Mouse (Mus musculus) lung, adult 10 weeks (tissue): ENCODE data around the gene Krt87. TPM values are rescaled to one million over a fixed set of nuclear protein-coding genes. Genes with fewer than 3 reads are reported as not detected.

ENCODE experiments used
- polyA plus RNA-seq: library from polyadenylated mRNA; stranded (reverse); fragments of 350-450 nt; fragmentation: Illumina TruSeq; extraction: RNeasy Lipid Tissue Mini Kit (QIAGEN cat#74804); gene quantifications from one replicate; pipeline ENCODE4 v1.2.3, GENCODE M21; 2014; ENCODE audit warnings: low read depth, low replicate concordance; ENCODE audit not compliant: insufficient read depth

Krt87 gene
- polyA plus RNA-seq = 0.25 TPM

GRCm38 (mm10) chr15:101438555-101438954 is at the start of gene Krt87:
TSS of gene Krt87 (minus strand) at chr15:101438804.

GRCm38 (mm10) chr15:101472952-101473528 is 34.4 kb upstream of the Krt87 start, which contains the start of gene Krt86:
TSS of gene Krt86 (plus strand) at chr15:101473478.

GRCm38 (mm10) chr15:101463651-101464050 is 25.0 kb upstream of the Krt87 start, which contains the start of gene Krt81:
TSS of gene Krt81 (minus strand) at chr15:101463751.

GRCm38 (mm10) chr15:101447444-101447843 is 8.8 kb upstream of the Krt87 start, which contains the start of gene Krt88:
TSS of gene Krt88 (plus strand) at chr15:101447744.

GRCm38 (mm10) chr15:101410775-101411174 is 27.8 kb downstream of the Krt87 start, which contains the start of gene Krt7:
TSS of gene Krt7 (plus strand) at chr15:101411043.

Other genes starting within 250 kb of the Krt87 start
- gene Grasp, start 214.6 kb downstream of the Krt87 start, polyA plus RNA-seq = 14.4 TPM
- gene Nr4a1, start 184.5 kb downstream of the Krt87 start, polyA plus RNA-seq = 51.8 TPM
- 32.3 TPM for gene Atg101, start 154.5 kb downstream of the Krt87 start, polyA plus RNA-seq
- 16.6 TPM for gene 6030408B16Rik, start 145.6 kb downstream of the Krt87 start, polyA plus RNA-seq
- gene Krt80, start 68.6 kb downstream of the Krt87 start, polyA plus RNA-seq = 65.9 TPM
- gene Krt7, start 27.8 kb downstream of the Krt87 start, polyA plus RNA-seq = 168 TPM
- not detected for gene Krt88, start 8.9 kb upstream of the Krt87 start, polyA plus RNA-seq
- gene Krt81, start 24.9 kb upstream of the Krt87 start, polyA plus RNA-seq = not detected
- not detected for gene Krt86, start 34.7 kb upstream of the Krt87 start, polyA plus RNA-seq
- gene Krt83, start 52.7 kb upstream of the Krt87 start, polyA plus RNA-seq = not detected
- not detected for gene Gm49425, start 78.5 kb upstream of the Krt87 start, polyA plus RNA-seq
- not detected for gene Krt84, start 94.0 kb upstream of the Krt87 start, polyA plus RNA-seq
- not detected for gene Krt82, start 111.9 kb upstream of the Krt87 start, polyA plus RNA-seq
- not detected for gene Krt90, start 124.1 kb upstream of the Krt87 start, polyA plus RNA-seq
- gene Krt75, start 135.1 kb upstream of the Krt87 start, polyA plus RNA-seq = not detected
- gene Gm5414, start 189.4 kb upstream of the Krt87 start, polyA plus RNA-seq = not detected
- gene Gm5478, start 208.6 kb upstream of the Krt87 start, polyA plus RNA-seq = not detected
- not detected for gene Krt6b, start 241.5 kb upstream of the Krt87 start, polyA plus RNA-seq